Comparison of ENCODE assay signal across 16 mouse cellular contexts in genomic region chr16:57189493-57189892, GRCm38 (mm10). TPM values are rescaled to one million over a fixed set of nuclear protein-coding genes. Genes with fewer than 3 reads are reported as not detected.
A peak's percentile ranks its signal among the peaks of the same experiment; 100 is the strongest.
DNase-seq lines count a peak whose midpoint lies in the region; ATAC-seq and TF ChIP-seq lines count a peak whose summit lies in the region.
"Had no signal": no experiment of that assay in that cellular context is flagged by ENCODE, and none has a peak within 500 bp of the region (broad histone marks: within the 10 kb centered on the region; RNA-seq: fewer than 3 reads in every experiment).

No protein-coding gene starts in this region.

- H3K4me1 ChIP-seq in lung, postnatal 0 days (ENCODE audit: insufficient read depth, low read depth, low read length) = no peaks in the 10 kb centered on the region
- H3K4me1 ChIP-seq in lung, adult 2 months (ENCODE audit: control insufficient read depth, insufficient read depth, low read length) = no peaks in the 10 kb centered on the region; the same call in 1 of the 2 replicates
- peaks cover 5% of the 10 kb centered on the region; the same call in 1 of the 2 replicates for H3K4me1 ChIP-seq in embryonic fibroblast, embryonic 13.5 days (ENCODE audit: control insufficient read depth, insufficient read depth, low read length)
- no peaks in the 10 kb centered on the region for H3K4me1 ChIP-seq in midbrain, postnatal 0 days (ENCODE audit: insufficient read depth, low read length)
- H3K4me1 ChIP-seq: embryonic facial prominence, embryonic 15.5 days; forebrain, embryonic 15.5 days; midbrain, embryonic 12.5 days had no signal

- no peak overlapping the region for H3K9ac ChIP-seq in lung, postnatal 0 days (replicated peaks; ENCODE audit: low read depth)
- H3K9ac ChIP-seq in midbrain, postnatal 0 days (replicated peaks; ENCODE audit: low read length, poor library complexity, severe bottlenecking) = no peak overlapping the region
- H3K9ac ChIP-seq: embryonic facial prominence, embryonic 15.5 days; forebrain, embryonic 15.5 days; midbrain, embryonic 12.5 days had no signal

- no peaks in the 10 kb centered on the region for H3K9me3 ChIP-seq in lung, postnatal 0 days (ENCODE audit: low read length)
- H3K9me3 ChIP-seq in midbrain, postnatal 0 days (ENCODE audit: low read length) = no peaks in the 10 kb centered on the region
- H3K9me3 ChIP-seq: embryonic facial prominence, embryonic 15.5 days; forebrain, embryonic 15.5 days; midbrain, embryonic 12.5 days had no signal

- no peak for DNase-seq in frontal cortex, postnatal 10 days (ENCODE audit: low spot score in 2 of 2)
- peak; percentile 29 for DNase-seq in lung, postnatal 0 days (ENCODE audit: low spot score)
- DNase-seq in lung, adult 2 months = no peak
- no peak for DNase-seq in spleen, adult 12 weeks (ENCODE audit: low spot score)
- DNase-seq in midbrain, postnatal 0 days (ENCODE audit: low spot score) = no peak
- DNase-seq: adrenal gland, postnatal 25 days; cerebellum, adult 11 months; gastrocnemius, postnatal 25 days; heart, postnatal 14 days; left cerebral cortex, postnatal 4 days had no signal

- no peak overlapping the region for H3K4me3 ChIP-seq in lung, postnatal 0 days (ENCODE audit: low read depth, low read length)
- no peak overlapping the region for H3K4me3 ChIP-seq in lung, adult 2 months (replicated peaks; ENCODE audit: extremely low read depth, low read depth, low read length)
- no peak overlapping the region for H3K4me3 ChIP-seq in embryonic fibroblast, embryonic 13.5 days (ENCODE audit: insufficient read depth, low read length)
- H3K4me3 ChIP-seq in midbrain, postnatal 0 days (ENCODE audit: low read depth, low read length) = no peak overlapping the region
- H3K4me3 ChIP-seq: embryonic facial prominence, embryonic 15.5 days; forebrain, embryonic 15.5 days; midbrain, embryonic 12.5 days had no signal

- peaks cover 20% of the 10 kb centered on the region for H3K36me3 ChIP-seq in lung, postnatal 0 days (ENCODE audit: insufficient read depth, low read length)
- H3K36me3 ChIP-seq in midbrain, postnatal 0 days (ENCODE audit: insufficient read depth, low read length) = peaks cover 23% of the 10 kb centered on the region; the same call in 1 of the 2 replicates

- no peak for TF ChIP-seq CTCF in lung, postnatal 0 days (IDR thresholded peaks at IDR 0.05)
- TF ChIP-seq CTCF in lung, adult 2 months (IDR thresholded peaks at IDR 0.05; ENCODE audit: insufficient read depth, low read length) = no peak
- TF ChIP-seq CTCF in embryonic fibroblast, embryonic 13.5 days (IDR thresholded peaks at IDR 0.05; ENCODE audit: borderline replicate concordance, insufficient read depth, low read length) = no peak
- no peak for TF ChIP-seq CTCF in midbrain, postnatal 0 days (IDR thresholded peaks at IDR 0.05)

- no peaks in the 10 kb centered on the region for H3K27me3 ChIP-seq in lung, postnatal 0 days (replicated peaks; ENCODE audit: insufficient read depth, low read length)
- H3K27me3 ChIP-seq in midbrain, postnatal 0 days (ENCODE audit: insufficient read depth, low read length) = no peaks in the 10 kb centered on the region
- H3K27me3 ChIP-seq: embryonic facial prominence, embryonic 15.5 days; forebrain, embryonic 15.5 days; midbrain, embryonic 12.5 days had no signal

- H3K27ac ChIP-seq in lung, postnatal 0 days (ENCODE audit: low read length) = no peak overlapping the region
- peak overlapping the region; percentile 82 for H3K27ac ChIP-seq in embryonic fibroblast, embryonic 13.5 days (ENCODE audit: insufficient read depth, low read length)
- H3K27ac ChIP-seq in midbrain, postnatal 0 days (ENCODE audit: low read depth, low read length) = no peak overlapping the region
- H3K27ac ChIP-seq: embryonic facial prominence, embryonic 15.5 days; forebrain, embryonic 15.5 days; midbrain, embryonic 12.5 days had no signal

- no peak for TF ChIP-seq EP300 in lung, postnatal 0 days (IDR thresholded peaks at IDR 0.05)

- no peak overlapping the region for H3K4me2 ChIP-seq in lung, postnatal 0 days (replicated peaks; ENCODE audit: low read depth, low read length)
- no peak overlapping the region for H3K4me2 ChIP-seq in midbrain, postnatal 0 days (ENCODE audit: low read depth, low read length, poor library complexity, severe bottlenecking)
- H3K4me2 ChIP-seq: embryonic facial prominence, embryonic 15.5 days; forebrain, embryonic 15.5 days; midbrain, embryonic 12.5 days had no signal

- ATAC-seq in frontal cortex, adult (ENCODE audit: low TSS enrichment) = peak; percentile 78
- no peak for ATAC-seq in lung, postnatal 0 days
- peak; percentile 79 for ATAC-seq in monocyte, adult 5-6 weeks (replicated peaks; ENCODE audit: insufficient number of reproducible peaks, low FRiP score, low TSS enrichment, poor library complexity, severe bottlenecking)
- no peak for ATAC-seq in midbrain, postnatal 0 days (ENCODE audit: low FRiP score)
- ATAC-seq: forebrain, embryonic 15.5 days had no signal

- 57% methylated on average over 2 of the region's 2 CpGs for WGBS in lung, postnatal 0 days
- WGBS in lung, adult 2 months = 59% methylated on average over 2 of the region's 2 CpGs
- WGBS in midbrain, postnatal 0 days = 94% methylated on average over 2 of the region's 2 CpGs

- no peak for TF ChIP-seq POLR2A in lung, adult 2 months (IDR thresholded peaks at IDR 0.05; ENCODE audit: borderline replicate concordance, extremely low read depth, low read depth, low read length)
- no peak for TF ChIP-seq POLR2A in embryonic fibroblast, embryonic 13.5 days (IDR thresholded peaks at IDR 0.05; ENCODE audit: low read depth, low read length)

RNA-seq across cellular contexts. Expression of gene Nit2, which starts 22.4 kb away (rescaled TPM):
- polyA plus RNA-seq in lung, postnatal 0 days (2015; fragmentation: Nextera tagmentation; extraction: Ambion mirVana) = 35.8 and 40.0 TPM in 2 replicates
- polyA plus RNA-seq in lung, adult 2 months (2012; rRNA removed) = 7.9 and 13.1 TPM in 2 replicates
- 70.7 and 91.4 TPM in 2 replicates for polyA plus RNA-seq in embryonic fibroblast, embryonic 13.5 days (2011; ENCODE audit: insufficient read length, low read depth, missing spikeins)
- total RNA-seq in monocyte, adult 5-6 weeks (2017) = 2.0 to 9.7 TPM (median 7.9 TPM) in 3 replicates
- 19.7 and 30.3 TPM in 2 replicates for total RNA-seq in midbrain, postnatal 0 days (2014; rRNA removed)
- 55.4 and 59.8 TPM in 2 replicates for polyA plus RNA-seq in midbrain, postnatal 0 days (2015; fragmentation: Nextera tagmentation; extraction: Ambion mirVana)

RNA-seq across cellular contexts. Expression of gene Tbc1d23, which starts 41.8 kb away (rescaled TPM):
- 22.9 and 23.5 TPM in 2 replicates for polyA plus RNA-seq in lung, postnatal 0 days (2015; fragmentation: Nextera tagmentation; extraction: Ambion mirVana)
- 10.0 and 15.2 TPM in 2 replicates for polyA plus RNA-seq in lung, adult 2 months (2012; rRNA removed)
- polyA plus RNA-seq in embryonic fibroblast, embryonic 13.5 days (2011; ENCODE audit: insufficient read length, low read depth, missing spikeins) = 47.6 and 52.5 TPM in 2 replicates
- 86.5 to 111 TPM (median 99.9 TPM) in 3 replicates for total RNA-seq in monocyte, adult 5-6 weeks (2017)
- 66.1 and 78.3 TPM in 2 replicates for total RNA-seq in midbrain, postnatal 0 days (2014; rRNA removed)
- polyA plus RNA-seq in midbrain, postnatal 0 days (2015; fragmentation: Nextera tagmentation; extraction: Ambion mirVana) = 31.3 and 36.9 TPM in 2 replicates

Comparison
In these comparisons a context has a peak if more than half of its experiments do, and no peak if none do; other contexts are left out.
1. ATAC-seq: peak in frontal cortex, adult (single experiment) and monocyte, adult 5-6 weeks (single experiment); none in lung, postnatal 0 days (single experiment) and midbrain, postnatal 0 days (single experiment).